Mouse (Mus musculus) myocyte (in vitro differentiated cells): ENCODE measurements around the gene Vamp5.

Source experiments
- MYOG ChIP-seq, 3 experiments: IDR thresholded peaks; one replicate each; pipeline ENCODE4 v1.6.1; 2011; ENCODE audit warnings: control low read depth in 2 of 3, low read depth in 2 of 3, mild to moderate bottlenecking in 2 of 3; ENCODE audit not compliant: insufficient read length in 2 of 3, control insufficient read depth in 1 of 3, insufficient read depth in 1 of 3
- POLR2A ChIP-seq: IDR thresholded peaks from one replicate; pipeline ENCODE4 v1.6.1; 2011; ENCODE audit warnings: low read depth, mild to moderate bottlenecking, control low read depth, moderate library complexity; ENCODE audit not compliant: insufficient read length
- REST ChIP-seq: IDR thresholded peaks from one replicate; pipeline ENCODE4 v1.6.1; 2011; ENCODE audit warnings: mild to moderate bottlenecking, control low read depth, moderate library complexity; ENCODE audit not compliant: insufficient read depth, insufficient read length
- TCF12 ChIP-seq: IDR thresholded peaks from one replicate; pipeline ENCODE4 v1.6.1; 2011; ENCODE audit warnings: mild to moderate bottlenecking, control low read depth; ENCODE audit not compliant: poor library complexity, insufficient read depth, severe bottlenecking
- USF1 ChIP-seq: IDR thresholded peaks from one replicate; pipeline ENCODE4 v1.6.1; 2011; ENCODE audit warnings: low read depth, mild to moderate bottlenecking, control low read depth, moderate library complexity

- TF ChIP-seq POLR2A (no peak), USF1 (no peak), REST (no peak), TCF12 (no peak), MYOG (IDR thresholded peaks at IDR 0.05; ENCODE audit: control insufficient read depth in 1 of 3, insufficient read depth in 1 of 3, insufficient read length in 2 of 3, low read depth in 2 of 3) (no peak)
Measured at GRCm38 (mm10) chr6:72357164-72358079, 22.8 kb downstream of the Vamp5 start.
